Mouse (Mus musculus) kidney, adult 8-10 months (tissue): ENCODE results near the gene Gmds.

Source experiments
- DNase-seq, 2 experiments: peaks; one replicate each; pipeline ENCODE4 v3.0.0; 2022

Gene Gmds

DNA sequence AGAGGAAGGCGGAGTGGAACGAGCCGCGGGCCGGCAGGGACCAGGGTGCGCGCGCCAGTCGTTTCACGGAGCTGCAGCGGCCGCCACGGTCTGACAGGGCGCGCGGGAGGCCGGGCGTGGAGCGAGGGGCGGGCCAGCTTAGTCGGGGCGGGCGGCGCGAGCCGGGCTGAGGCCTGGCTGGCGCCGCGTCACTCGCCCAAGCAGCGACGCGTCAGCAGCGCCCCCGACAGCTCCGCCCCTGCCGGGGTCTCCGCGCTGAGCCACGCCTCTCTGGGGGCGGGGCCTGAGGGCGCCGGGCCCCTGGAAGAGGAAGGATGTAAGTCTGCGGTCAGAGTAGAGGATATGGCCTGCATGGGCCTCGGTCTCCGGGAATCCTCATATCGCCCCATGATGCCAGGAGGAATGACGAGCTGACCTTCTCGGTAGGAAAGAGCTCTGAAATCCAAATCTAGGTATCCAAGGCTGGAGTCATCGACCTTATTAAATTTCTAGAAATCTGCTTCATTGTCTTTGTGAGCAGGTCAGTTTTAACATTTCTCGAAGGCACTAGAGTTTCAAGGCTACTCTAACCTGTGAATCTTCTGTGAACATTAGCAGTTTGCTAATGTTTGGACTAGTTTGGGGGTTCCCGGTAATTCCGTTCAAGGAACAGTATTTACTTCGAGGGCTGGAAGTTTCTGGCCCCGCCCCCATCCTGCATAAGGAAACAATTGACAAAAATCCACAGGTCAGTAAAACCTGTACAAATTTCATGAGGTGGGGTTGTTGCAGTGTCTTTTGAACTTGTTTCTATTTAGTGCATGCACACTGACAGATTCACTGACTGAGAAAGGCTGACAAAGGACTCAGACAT lies at the start of gene Gmds:
TSS of gene Gmds (minus strand) at position 228 of the 853 bp plus-strand sequence.
- DNase-seq, result peak; percentile 93 to 94

DNA sequence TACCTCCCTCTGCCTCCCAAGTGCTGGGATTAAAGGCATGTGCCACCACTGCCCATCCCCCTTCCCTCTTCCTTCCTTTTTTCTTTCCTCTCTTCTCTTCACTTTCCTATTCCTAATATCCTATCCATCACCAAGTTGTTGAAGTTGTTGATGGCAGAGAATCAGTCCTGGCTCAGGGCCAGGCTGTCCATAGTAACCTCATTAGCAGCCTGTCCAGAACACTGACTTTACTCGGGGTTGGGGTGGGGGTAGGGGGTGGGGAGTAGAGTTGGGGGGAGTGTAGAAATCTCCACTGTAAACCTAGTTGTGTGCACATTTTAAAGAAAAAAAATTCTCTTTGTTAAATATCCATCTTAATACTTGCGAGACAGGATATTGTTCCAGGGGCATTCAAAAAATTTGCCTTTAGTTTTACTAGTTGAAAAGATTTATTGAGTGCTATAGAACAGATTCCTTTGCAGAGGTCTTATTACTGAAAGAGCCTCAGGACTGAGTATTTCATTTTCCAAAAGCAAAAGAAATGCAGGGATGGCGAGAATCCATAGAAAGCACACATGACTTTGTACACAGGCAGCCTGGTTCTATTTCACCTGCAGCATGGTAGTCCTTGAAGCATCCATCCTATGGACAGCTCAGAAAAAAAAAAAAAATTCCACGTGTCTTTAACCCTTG lies 47.0 kb upstream of the Gmds start:
- DNase-seq, result no peak

DNA sequence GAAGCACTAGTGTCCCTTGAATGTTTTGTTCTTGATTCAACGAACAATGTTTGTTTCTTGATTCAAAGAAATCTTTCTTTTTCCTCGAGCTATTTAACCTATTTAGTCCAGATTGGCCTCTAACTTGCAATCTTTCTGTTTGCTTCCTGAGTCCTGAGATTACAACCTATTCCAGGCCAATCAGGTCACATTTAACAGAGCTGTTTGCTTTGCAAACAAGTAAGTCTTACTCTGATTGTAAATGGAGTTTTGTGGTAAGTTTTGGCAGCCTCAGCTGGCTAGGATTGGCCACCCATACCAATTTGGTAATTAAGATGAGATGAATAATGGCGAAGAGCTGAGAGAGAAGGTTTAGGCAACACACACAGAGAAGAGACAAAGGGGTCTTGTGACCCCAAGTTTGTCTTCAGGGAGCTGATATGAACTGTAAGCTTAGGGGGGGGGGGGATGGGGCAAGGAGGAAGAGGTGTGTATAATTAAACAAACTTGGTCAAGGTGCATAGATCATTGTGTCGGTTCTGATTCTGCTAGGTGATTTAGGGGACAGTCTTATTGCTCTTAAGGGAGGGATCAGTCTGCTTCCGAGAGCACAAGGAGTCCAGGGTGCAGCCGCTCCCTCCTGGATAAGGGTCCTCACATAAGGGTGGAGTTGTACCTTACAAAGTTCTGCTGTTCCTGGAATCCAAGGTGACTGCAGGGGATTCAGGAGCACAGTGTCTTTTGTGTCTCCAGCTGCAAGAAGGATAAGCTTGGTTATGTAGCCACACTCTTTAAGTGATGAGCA lies 43.9 kb upstream of the Gmds start:
- DNase-seq, result no peak

DNA sequence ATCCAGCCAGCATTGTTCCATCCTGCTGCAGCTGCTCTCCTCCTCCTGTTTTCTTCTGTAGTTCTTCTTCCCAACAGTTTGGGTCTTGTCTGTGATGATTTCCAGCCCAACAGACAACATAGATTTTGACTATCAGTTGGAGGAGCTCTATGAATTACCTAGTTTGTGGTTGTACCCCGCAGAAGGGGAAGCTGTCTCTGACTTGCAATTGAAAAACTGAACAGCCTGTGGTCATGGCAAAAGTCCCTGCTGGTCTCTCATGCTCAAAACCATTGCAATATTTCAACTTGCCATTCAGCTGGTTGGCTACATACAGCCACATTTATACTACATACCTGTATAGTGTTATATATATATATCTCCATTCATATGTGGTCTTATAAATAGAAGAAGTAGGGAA lies 40.1 kb upstream of the Gmds start:
- DNase-seq, result no peak

DNA sequence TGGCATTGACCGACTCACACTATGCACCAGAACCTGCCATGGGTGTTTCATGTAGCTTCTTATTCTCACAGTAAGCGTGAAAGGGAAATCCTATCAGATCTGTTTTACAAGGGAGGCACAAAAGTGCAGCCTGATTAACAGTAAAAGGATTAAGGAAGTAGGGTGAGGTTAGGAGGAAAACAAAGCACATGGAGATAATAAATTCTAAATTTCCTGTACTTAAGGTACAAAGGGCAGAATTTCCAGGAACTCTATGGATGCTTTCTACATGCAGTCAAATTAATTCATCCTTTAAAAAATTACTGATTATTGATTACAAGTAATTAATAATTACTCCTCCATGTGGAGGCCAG lies 34.0 kb upstream of the Gmds start:
- no peak for DNase-seq

DNA sequence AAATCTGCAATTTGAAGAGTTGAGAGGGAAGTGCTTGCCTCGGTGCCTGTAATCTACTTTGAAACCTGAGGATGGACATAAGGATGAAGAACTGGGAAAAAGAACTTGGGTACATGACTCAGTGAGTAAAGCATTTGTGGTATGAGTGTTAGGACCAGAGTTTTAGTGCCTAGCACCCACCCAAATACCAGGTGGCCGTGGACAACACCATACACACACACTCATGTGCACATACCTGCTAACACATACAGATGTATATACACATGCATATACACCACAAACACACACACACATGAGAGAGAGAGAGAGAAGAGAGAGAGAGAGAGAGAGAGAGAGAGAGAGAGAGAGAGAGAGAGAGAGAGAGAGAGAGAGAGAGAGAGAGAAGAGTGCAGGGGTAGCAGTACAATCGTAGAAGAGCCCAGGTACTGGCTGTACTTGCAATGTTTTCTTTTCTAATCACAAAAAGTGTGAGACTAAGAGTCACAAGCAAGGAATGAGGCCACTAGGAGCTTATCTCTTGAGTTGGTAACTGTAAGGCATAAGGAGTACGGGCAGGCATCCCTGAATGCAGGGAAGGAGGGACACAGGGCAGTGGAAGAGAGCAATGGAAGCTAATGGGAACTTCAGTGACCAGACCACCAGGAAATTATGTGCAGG lies 33.5 kb upstream of the Gmds start:
- DNase-seq, result no peak

DNA sequence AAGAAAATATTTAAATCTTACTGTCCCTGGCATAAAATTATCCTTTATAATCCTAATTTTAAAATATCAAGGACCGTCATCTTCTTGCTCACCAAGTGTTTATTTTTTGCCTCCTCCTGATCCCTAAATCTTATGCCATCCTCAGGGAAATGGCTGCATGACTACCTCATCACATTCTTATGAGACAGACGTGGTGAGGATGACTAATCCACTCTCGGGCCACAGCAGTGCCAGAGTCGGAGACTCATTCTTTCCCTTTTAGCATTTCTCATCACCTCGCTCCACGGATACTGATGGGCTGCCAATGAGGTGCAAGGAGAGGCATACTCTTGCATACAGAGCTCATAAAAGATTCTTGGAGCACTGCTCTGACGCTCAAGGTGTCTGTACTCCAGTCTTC lies 32.2 kb upstream of the Gmds start:
- DNase-seq, result no peak

DNA sequence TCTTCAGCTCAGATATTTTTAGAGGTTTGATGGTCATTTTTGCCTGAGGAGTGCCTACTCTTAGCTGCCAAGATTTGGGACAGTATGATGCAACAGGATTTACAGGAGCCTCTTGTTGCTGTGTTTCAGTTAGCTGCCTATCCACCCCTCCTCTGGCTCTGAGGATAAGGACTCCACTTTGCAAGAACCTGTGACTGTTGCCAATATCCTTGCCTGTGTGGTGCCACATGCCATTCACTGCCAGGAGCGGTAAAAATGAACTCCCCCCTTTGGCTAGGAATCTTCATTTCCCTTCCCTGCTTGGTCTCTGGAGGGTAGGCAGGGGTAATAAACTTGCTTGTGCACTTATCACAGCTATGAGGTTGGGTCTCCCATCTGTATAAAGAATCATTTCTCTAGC lies 31.6 kb upstream of the Gmds start:
- DNase-seq, result no peak

DNA sequence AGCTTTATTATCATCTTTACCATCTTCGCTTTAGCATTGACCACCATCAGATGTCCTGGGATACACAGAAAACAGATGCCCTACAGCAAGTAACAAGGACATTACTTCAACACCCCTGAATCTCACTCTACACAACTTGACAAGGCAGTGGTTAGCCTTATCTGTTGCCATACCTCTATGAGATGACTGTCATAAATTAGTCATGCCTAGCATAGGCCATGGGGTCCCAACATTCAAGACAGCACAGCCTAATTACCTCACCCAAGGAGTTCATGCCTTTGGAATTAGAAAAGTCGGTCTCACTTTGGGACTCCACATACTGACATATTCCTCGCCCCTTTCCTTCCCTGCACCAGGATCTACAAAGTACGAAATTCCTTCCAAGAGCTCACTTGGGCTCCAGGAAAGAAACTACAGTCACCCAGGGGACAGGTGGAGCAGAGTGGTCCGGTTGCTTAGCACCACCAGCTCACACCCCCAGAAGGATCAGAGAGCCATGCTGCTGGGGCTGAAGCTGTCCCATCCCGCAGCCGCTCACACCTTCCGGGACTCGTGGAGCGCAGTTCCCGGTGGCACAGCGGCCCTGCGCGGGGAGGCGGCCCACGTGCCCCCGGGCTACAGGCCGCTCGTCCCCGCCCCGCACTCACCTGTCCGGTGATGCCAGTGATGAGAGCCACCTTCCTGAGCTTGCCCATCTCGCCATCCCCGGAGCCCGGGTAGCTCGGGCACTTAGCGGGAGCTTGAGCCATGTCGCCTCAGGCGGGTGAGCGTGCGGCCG lies 616 bp downstream of the Gmds start:
- DNase-seq, result no peak

DNA sequence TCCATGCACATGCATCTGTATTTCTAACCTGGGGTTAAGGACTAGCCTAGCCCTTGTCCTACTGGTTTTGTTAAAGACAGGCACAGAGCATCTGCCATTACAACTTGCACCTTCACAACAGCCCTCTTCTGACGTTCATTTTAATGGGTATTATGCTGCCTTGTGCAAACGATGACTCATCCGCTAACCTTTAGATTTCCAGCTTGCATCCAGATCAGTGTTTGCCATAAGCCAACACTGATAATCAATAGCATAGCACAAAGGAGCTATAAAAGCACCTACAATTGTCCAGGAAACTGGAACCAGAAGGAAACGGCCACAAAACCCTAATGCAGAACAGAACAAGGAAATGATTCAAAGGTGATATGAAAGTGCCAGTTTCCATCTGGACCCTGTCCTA lies 20.2 kb downstream of the Gmds start:
- no peak for DNase-seq

DNA sequence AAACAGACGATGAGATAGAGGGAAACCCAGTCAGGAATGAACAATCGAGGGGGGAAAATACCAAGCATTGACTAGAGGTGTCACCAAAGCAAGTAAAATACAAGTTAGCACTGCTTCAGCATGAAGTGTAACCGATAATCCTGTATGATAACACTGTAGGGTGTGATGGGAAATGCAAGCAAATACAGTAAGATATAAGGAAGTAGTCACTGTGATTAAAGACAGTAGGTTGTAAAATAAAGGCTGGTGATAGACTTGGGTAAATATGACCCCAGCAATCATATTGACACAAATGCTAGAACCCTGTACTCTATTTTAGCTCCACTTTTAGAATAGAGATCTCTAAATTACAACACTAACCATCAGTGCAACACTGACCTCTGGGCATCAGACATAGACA lies 21.2 kb downstream of the Gmds start:
- DNase-seq, result no peak

DNA sequence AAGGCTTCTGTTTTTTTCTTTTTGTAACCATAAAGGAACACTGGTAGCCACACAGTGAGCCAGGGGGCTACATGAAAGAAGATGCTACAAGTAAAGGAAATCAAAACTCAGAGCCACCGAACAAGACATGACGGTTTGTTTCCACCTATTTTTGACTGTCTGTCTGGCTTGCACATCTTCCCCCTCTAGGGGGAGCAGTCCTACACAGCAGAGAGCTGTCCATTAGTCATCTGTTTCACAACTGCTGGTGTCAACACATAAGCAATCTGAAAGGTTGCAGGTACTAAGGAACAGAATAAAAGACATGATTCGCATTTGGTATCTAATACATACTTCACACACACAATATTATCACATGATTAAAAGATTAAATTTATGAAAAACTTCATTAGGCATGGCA lies 25.9 kb downstream of the Gmds start:
- DNase-seq, result peak; percentile 52 to 63

DNA sequence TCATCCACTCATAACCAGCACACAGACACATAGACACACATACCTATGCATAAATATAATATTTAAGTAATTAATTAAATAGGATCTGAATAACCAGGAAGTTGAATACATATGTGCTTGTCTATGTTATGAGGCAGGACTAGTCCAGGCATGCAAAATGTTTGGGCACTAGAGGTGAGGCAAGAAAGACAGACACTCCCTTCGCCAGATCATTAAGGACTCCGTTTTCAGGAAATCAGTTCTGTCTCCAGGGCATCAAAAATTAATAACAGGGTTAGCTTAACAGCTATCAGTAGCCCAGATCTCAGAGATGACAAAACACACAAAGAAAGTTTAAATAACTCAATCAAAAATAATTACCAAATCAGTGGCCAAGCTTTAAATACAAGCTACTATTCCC lies 27.1 kb downstream of the Gmds start:
- no peak for DNase-seq

DNA sequence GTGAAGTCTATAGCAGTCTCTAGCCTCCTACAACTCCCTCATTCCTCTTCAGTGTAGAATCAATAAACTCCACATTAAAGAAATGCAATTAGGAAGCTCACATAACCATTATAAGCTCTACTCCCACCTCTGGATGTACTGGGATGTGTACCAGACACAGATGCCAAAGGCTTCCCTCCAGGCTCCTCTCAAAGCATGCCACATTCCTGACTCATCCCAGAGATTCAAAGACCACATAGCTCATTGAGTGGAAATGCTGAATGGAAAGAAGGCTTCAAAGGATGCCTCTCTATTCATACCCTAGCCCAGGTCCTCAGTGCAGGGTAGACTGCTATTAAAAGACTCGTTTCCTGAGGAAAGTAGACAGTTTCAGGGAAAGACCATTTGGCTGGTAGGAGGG lies 40.1 kb downstream of the Gmds start:
- DNase-seq, result no peak

DNA sequence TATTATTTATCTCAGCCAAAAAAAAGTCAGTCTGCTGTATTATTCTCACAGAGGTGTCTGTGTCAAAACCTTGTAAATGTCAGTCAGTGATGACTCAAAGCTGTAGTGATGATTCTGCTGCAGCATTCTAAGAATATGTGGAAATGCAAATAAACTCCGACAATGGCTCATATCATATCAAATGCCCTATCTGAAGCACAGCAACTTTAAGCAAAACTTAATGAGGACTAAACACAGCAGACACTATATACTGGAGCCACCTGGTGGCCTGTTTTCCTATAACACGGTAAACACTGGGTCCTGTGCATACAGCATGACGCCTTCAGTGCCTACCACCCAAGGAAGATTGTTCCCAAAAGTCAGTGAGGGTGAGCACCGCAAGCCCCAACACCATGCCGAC lies 41.1 kb downstream of the Gmds start:
- peak; percentile 15 to 53 for DNase-seq

DNA sequence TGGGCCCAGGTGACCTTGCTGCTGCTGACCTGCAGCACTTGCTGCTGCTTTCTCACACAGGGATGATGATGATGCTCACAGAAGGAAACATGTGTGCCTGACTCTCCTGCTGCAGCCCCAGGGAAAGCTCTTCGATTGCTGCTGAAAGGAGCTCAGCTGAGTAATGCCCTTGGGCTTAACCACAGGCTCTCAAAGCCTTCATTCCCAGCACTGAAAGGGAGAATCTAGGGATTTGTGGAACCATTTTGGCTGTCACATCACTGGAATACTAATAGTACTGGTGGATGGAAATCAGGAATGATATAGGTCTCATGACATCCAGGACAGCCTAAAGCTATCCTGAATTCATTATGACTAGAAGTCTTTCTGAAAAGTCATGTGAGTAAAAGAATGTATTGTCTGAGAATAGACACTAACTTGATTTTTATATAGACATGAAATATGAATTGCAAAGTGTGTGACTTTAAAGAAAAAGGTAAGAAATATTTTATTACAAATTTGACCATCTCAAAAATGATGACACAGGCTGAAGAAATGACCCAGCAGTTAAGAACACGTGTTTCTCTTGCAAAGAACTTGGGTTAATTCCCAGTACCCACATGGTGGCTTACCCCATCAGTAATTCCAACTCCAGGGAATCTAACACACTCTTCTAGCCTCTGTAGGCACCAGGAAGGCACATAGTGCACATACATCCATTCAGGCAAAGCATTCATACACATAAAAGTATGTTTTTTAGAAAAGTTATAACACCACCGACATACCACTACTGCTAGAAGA lies 43.9 kb downstream of the Gmds start:
- DNase-seq, result no peak

DNA sequence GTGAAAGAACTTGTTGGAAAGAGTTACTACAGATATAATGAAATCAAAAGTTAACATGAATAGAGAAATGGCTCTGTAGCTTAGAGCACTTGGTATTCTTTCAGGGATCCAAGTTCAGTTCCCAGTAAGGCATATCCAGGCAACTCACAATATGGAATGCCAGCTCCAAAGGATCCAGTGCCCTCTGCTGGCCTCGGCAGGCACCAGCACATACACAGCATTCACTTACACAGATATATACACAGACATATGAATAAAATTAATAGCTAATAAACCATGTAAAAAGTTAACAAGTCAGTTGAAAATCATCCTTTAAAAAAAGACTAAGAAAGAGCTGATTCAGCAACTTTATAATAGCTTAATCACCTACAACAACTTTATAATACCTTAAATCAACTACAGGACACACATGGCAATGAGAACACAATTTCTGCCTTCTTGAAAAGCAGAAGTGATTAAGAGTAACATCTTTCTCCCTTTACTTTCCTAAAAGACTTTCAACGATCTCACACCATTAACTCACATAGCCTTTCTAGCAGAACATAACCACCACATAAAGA lies 65.5 kb downstream of the Gmds start:
- DNase-seq, result no peak

DNA sequence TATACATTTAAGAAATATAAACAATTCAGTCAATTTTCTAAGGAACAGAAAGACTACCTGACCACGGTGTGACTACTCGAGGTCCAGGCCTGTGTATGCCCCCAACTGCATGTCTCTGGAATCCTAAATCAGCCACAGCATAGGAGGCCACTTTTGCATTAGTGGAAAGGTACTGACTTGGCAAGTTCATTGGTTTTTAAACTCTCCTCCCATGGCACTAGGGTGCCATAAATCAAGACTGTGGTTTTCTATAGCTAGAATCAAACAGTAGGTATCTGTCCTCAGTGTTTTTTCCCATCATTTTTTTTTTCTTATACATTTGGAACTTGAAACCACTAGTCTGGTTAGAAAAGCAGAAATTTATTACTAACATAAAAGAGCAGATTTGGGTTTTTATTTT lies 68.8 kb downstream of the Gmds start:
- DNase-seq, result no peak

DNA sequence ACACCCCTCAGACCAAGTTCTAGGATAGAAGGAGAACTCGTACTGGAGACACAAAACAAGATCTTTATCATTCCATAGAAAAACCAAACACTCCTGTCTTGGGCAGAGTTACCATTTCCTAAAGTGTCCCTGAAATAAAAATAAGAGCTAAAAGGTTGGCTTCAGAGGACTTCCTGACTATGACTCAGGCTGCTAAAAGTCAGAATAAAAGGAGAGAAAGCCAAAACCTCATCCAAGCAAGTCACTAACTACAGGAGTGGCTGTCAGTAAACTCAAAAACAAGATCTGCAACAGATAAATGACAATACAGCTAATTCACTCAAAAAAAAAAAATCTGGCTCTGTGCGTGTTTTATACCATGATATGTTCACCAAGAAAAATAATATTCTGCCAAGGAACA lies 69.3 kb downstream of the Gmds start:
- no peak for DNase-seq

DNA sequence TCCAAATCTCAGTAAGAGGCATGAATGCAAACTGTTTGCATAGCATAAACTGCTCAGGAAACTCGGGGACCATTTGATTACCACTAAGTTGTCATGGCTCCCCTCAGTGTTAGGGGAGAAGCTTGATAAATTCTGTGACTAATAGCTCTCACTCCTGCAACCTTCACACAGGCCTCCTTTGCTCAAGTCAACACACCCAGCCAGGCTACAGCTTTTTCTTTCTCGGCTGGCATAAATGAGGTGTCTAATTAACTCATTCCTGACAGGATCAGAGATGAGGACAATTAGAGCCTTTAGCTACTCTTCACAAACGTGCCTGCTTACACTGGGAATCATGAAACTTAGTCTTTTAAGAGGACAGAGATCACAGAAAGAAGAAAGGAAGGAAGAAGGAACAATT lies 70.3 kb downstream of the Gmds start:
- DNase-seq, result no peak

DNA sequence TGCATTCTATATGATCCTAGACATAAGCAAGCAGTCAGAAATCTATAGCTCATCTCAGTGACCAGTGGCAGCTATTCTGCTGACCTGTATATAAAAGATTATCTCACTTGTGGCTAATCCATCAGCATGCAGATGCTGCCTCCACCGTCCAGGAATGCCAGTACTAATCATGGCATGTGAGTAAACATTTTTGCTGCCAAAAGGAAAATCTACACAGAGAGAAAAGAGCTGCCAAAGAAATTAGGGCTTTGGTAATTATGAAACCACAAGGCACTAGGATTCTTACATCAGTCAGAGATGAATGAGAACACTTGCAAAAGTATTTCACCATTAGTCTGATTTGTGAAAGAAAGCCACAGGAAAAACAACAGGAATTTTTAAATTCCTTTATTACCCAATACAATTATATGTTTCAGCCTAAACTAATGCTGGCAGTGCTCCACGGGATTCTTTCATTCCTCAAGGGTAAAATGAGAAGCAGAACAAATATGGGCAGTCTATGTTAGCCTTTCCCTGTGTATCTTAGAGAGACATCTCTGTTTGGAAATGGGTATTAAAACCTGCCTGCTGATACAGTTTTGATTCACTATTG lies 71.3 kb downstream of the Gmds start:
- DNase-seq, result no peak
